Mouse (Mus musculus): ENCODE results near the gene Nr1h2. TPM values are rescaled to one million over a fixed set of nuclear protein-coding genes. Genes with fewer than 3 reads are reported as not detected.

Nr1h2 gene
- polyA plus RNA-seq, 1 experiment from 2014 or later: 51.9 TPM

DNA sequence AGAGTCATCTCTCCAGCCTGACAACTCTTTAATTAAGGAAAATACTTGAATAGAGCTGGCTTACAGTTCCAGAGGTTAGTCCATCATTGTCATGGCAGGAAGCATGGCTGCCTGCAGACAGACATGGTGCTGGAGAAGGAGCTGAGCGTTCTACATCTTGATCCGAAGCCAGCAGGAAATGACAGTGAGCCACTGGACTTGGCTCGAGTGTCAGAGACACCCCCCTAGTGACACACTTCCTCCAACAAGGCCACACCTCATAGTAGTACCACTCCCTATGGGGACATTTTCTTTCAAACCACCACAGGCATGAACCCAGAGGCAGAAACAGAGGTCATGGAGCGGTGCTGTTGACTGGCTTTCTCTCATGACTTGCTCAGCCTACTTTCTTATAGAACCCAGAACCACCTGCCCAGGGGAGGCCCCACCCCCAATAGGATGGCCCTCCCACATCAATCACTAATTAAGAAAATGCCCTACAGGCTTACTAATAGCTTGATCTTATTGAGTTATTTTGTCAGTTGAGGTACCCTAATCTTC lies 30.6 kb upstream of the Nr1h2 start:
- Histone ChIP-seq H3K4me2 (no peak overlapping the region), H3K4me3 (no peak overlapping the region), H3K27ac (no peak overlapping the region), H3K9ac (no peak overlapping the region), H3K9me3 (replicated peaks) (no peaks in the 10 kb centered on the region; the same call in 1 of the 2 replicates), H3K36me3 (no peaks in the 10 kb centered on the region), H3K27me3 (replicated peaks) (peaks cover 78% of the 10 kb centered on the region), H3K4me1 (peaks cover 21% of the 10 kb centered on the region)
- no peak for ATAC-seq
- 48% methylated on average over 4 of the region's 4 CpGs for WGBS (ENCODE audit: insufficient replicate concordance)

DNA sequence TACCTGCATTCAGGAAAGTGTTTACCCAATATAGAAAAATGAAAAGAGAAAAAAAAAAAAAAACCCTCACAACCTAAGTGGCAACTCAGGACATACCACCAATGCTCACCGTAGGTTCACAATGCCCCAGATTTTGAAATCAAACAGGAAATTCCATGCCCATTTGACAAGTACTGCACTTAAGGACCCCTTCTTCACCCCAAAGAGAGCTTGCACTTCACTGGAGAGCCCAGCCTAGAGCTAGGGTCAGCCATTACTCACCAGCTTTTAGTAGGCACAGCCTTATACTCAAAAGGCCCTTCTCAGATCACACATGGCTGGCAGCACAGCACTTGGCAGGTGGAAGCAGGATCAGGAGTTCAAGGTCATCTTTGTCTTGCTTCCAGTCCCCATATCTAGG lies 29.4 kb upstream of the Nr1h2 start:
- peaks cover 66% of the 10 kb centered on the region for H3K27me3 ChIP-seq (replicated peaks)

DNA sequence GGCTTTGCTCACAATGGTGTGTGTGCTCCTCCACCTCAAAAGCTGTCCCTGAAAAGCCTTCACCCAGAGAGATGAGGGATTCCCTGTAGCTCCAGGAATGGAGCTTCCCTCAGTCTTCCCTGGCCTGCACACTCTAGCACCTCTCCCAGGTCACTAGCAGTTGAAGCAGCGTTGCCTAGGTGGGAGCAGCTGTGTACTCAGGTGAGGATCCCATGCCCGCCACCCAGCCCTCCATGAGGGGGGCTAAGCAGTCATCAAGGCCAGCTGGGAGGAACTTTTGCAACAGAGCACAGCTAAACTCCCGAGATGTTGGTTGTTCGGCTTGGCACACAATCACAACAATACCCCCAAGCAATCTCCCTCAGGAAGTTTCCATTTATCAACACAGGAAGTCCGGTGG lies 29.0 kb upstream of the Nr1h2 start:
- no peak for ATAC-seq
- peaks cover 10% of the 10 kb centered on the region; the same call in 1 of the 2 replicates for H3K4me1 ChIP-seq
- H3K9me3 ChIP-seq (replicated peaks): no peaks in the 10 kb centered on the region; the same call in 1 of the 2 replicates
- H3K27me3 ChIP-seq (replicated peaks): peaks cover 62% of the 10 kb centered on the region
- no peaks in the 10 kb centered on the region for H3K36me3 ChIP-seq
- H3K9ac ChIP-seq: no peak overlapping the region
- 43% methylated on average over 5 of the region's 5 CpGs for WGBS (ENCODE audit: insufficient replicate concordance)
- H3K4me2 ChIP-seq: no peak overlapping the region
- no peak overlapping the region for H3K27ac ChIP-seq
- H3K4me3 ChIP-seq: no peak overlapping the region

More for the DNA sequence above, 29.4 kb upstream of the Nr1h2 start:
- Histone ChIP-seq H3K4me2 (no peak overlapping the region), H3K9me3 (replicated peaks) (no peaks in the 10 kb centered on the region; the same call in 1 of the 2 replicates), H3K4me3 (no peak overlapping the region), H3K27ac (no peak overlapping the region), H3K36me3 (no peaks in the 10 kb centered on the region), H3K4me1 (peaks cover 10% of the 10 kb centered on the region; the same call in 1 of the 2 replicates), H3K9ac (no peak overlapping the region)
- WGBS (ENCODE audit: insufficient replicate concordance): 67% methylated on average over 1 of the region's 1 CpGs
- no peak for ATAC-seq

DNA sequence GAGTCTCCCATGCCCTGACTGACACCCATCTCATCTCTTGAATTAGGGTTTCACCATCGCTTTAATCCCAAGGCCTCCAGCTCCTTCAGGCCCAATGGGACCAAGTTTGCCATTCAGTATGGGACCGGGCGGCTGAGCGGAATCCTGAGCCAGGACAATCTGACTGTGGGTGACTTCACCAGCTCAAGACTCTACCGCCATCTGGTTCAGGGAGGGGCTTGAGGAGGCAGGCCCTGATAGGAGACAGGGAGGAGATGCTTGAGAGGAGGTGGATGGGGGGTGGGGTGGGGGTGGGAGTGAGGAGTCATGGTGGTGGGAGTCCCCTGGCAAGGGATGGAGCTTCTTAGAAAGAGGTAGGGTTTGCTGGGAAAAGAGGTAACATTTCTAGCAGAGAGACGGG lies 27.9 kb upstream of the Nr1h2 start:
- no peak for ATAC-seq
- H3K27me3 ChIP-seq (replicated peaks): peaks cover 56% of the 10 kb centered on the region
- no peaks in the 10 kb centered on the region; the same call in 1 of the 2 replicates for H3K9me3 ChIP-seq (replicated peaks)
- H3K4me1 ChIP-seq: peaks cover 10% of the 10 kb centered on the region; the same call in 1 of the 2 replicates
- no peak overlapping the region for H3K4me2 ChIP-seq
- no peaks in the 10 kb centered on the region for H3K36me3 ChIP-seq
- H3K27ac ChIP-seq: no peak overlapping the region
- no peak overlapping the region for H3K4me3 ChIP-seq
- no peak overlapping the region for H3K9ac ChIP-seq
- WGBS (ENCODE audit: insufficient replicate concordance): 39% methylated on average over 6 of the region's 6 CpGs

DNA sequence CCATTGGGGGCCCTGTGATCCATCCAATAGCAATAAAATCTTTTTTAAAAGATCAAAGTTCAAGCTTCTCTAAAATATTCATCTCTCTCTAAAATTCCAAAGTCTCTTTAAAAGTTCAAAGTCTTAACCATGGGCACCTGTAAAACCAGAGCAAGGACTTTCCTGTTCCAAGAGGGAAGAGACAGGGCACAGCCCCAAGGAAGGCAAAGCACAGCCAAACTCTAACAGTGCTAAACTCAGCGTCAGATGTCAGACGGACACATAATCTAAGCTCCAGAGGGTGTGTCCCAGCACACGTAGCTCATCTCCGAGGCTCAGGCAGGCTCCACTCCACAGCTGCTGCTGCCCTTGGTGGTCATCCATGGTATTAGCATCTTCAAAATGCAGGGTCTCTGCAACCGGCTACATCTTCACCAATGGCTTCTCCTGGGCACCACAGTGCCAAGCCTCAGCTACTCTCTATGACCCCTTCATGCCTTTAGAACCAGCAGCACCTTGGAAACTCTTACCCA lies 22.6 kb upstream of the Nr1h2 start:
- Histone ChIP-seq H3K27ac (no peak overlapping the region), H3K4me3 (no peak overlapping the region), H3K36me3 (no peaks in the 10 kb centered on the region), H3K9me3 (replicated peaks) (no peaks in the 10 kb centered on the region), H3K4me1 (peaks cover 1% of the 10 kb centered on the region; the same call in 1 of the 2 replicates), H3K4me2 (no peak overlapping the region), H3K9ac (no peak overlapping the region), H3K27me3 (replicated peaks) (peaks cover 22% of the 10 kb centered on the region)
- 24% methylated on average over 5 of the region's 5 CpGs for WGBS (ENCODE audit: insufficient replicate concordance)
- no peak for ATAC-seq

DNA sequence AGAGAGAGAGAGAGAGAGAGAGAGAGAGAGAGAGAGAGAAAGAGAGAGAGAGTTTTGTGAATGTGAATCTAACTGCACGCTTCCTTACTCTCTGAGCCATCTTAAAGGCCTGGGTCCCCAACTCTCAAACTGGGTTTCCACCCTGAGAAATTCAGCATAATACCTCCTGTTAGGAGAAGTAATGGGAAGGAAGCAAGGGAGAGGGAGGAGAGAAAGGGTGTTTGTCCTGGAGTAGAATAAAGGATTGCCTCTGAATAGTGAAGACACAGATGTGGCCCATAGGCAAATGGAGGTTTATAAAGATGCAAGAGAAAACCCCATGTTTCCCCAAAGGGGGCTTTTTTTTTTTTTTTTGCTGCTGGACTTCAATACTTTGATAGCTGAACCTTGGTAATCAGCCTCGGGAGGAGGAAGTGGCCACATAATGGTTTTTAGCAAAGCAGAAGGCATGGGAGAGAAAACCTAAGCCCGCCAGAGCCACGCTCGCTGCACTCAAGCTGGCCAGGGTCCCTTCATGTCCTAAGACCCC lies 19.3 kb upstream of the Nr1h2 start:
- WGBS (ENCODE audit: insufficient replicate concordance): 58% methylated on average over 5 of the region's 5 CpGs
- ATAC-seq: no peak
- H3K4me2 ChIP-seq: no peak overlapping the region

DNA sequence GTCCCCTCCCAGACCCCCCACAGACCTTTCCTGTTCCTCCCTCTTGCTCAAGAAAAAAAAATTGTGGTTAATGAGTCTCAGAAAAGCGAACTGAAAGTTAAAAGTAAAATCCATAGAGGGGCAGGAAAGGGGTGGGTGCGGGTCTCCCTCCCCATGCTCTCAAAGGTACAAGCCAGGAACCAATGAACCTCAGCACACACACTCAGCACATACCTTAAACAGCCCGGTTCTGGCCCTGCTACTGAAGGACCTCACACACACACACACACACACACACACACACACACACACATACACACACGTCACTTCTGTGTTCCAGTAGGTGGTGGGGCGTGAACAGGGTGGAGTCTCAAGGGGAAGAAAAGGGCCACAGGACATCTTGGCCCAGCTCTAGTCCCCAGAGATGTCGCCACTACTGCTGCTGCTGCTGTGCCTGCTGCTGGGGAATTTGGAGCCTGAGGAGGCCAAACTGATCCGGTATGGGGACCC lies 18.5 kb upstream of the Nr1h2 start, which contains the start of gene Napsa:
Napsa (plus strand) TSS at position 168 of the 489 bp plus-strand sequence.
- Histone ChIP-seq H3K36me3 (no peaks in the 10 kb centered on the region), H3K9ac (no peak within 1 kb of the TSS), H3K9me3 (replicated peaks) (no peaks in the 10 kb centered on the region), H3K4me3 (no peak within 1 kb of the TSS), H3K4me1 (no peaks in the 10 kb centered on the region), H3K4me2 (no peak within 1 kb of the TSS), H3K27me3 (replicated peaks) (peaks cover 27% of the 10 kb centered on the region), H3K27ac (no peak within 1 kb of the TSS; the same call in 1 of the 2 replicates)
- 31% methylated on average over 7 of the region's 7 CpGs for WGBS (ENCODE audit: insufficient replicate concordance)
- no peak for ATAC-seq

More for the DNA sequence above, 19.3 kb upstream of the Nr1h2 start:
- H3K9me3 ChIP-seq (replicated peaks): no peaks in the 10 kb centered on the region
- H3K4me3 ChIP-seq: no peak overlapping the region
- no peaks in the 10 kb centered on the region for H3K4me1 ChIP-seq
- H3K27me3 ChIP-seq (replicated peaks): peaks cover 27% of the 10 kb centered on the region
- no peaks in the 10 kb centered on the region for H3K36me3 ChIP-seq
- H3K27ac ChIP-seq: no peak overlapping the region
- H3K9ac ChIP-seq: no peak overlapping the region

DNA sequence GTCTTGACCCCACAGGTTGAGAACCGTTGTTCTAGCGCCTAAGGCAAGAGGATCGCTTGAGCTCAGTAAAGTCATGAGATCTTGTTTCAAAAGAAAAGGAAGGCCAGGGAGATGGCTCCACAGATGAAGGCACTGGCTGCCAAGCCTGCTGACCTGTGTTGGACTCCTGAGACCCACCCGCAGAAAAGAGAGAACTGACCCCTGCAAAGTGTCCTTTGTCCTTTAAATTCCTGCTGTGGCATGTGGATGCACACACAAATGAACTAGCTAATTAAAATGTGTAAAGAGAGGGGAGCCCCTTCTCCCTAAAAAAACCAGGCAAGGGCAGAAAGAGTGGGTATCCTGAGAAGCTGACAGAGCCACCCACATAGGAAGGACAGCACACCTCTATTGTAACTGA lies 18.1 kb upstream of the Nr1h2 start:
- Histone ChIP-seq H3K36me3 (no peaks in the 10 kb centered on the region), H3K4me3 (no peak overlapping the region), H3K4me1 (no peaks in the 10 kb centered on the region), H3K27me3 (replicated peaks) (peaks cover 26% of the 10 kb centered on the region), H3K9ac (no peak overlapping the region), H3K9me3 (replicated peaks) (no peaks in the 10 kb centered on the region), H3K27ac (no peak overlapping the region), H3K4me2 (no peak overlapping the region)
- no peak for ATAC-seq
- WGBS (ENCODE audit: insufficient replicate concordance): 74% methylated on average over 4 of the region's 4 CpGs

DNA sequence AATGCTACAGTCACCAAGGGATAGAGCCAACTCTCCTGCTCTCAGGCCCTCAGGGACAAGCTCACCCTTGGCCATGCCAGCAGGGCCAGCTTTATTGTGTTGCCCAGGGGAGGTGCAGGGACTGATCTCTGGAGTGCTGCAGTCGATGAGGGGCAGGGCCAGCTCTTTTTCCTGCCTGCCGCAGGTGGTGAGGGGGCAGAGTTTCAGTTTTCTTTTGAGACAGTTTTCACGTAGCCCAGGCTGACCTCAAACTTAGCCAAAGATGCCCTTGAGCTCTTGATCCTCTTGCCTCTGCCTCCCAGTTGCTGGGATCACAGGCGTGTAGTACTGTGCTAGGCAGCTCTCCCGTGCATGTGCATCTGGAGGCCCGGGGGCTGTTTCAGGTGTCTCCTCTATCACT lies 17.2 kb upstream of the Nr1h2 start:
- Histone ChIP-seq H3K4me2 (no peak overlapping the region), H3K4me3 (no peak overlapping the region), H3K4me1 (no peaks in the 10 kb centered on the region), H3K27ac (no peak overlapping the region), H3K27me3 (replicated peaks) (peaks cover 26% of the 10 kb centered on the region), H3K36me3 (no peaks in the 10 kb centered on the region), H3K9ac (no peak overlapping the region), H3K9me3 (replicated peaks) (no peaks in the 10 kb centered on the region)
- no peak for ATAC-seq
- 59% methylated on average over 6 of the region's 6 CpGs for WGBS (ENCODE audit: insufficient replicate concordance)

DNA sequence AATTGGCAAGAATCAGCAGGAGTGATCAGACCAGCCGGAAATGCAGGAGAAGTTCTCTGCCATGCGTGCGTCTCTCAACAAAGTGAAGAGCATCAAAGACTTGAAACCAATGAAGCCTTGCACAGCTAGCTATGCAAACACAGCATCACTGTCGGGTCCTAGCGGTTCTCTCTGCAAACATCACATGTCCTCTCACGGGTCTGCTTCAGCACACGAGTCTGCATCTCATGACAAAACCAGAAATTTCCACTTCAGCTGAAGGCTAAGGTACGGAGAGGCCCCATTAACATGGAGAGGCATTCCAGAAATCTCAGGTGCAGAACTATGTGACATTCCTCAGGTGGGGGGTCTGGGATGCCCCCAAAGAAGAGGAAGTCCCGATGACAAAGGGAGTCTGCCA lies 15.1 kb upstream of the Nr1h2 start:
- Histone ChIP-seq H3K4me3 (no peak overlapping the region), H3K4me2 (no peak overlapping the region), H3K27ac (no peak overlapping the region), H3K4me1 (no peaks in the 10 kb centered on the region), H3K9ac (no peak overlapping the region), H3K36me3 (no peaks in the 10 kb centered on the region), H3K9me3 (replicated peaks) (no peaks in the 10 kb centered on the region), H3K27me3 (replicated peaks) (peaks cover 38% of the 10 kb centered on the region)
- no peak for ATAC-seq
- 55% methylated on average over 9 of the region's 9 CpGs for WGBS (ENCODE audit: insufficient replicate concordance)

DNA sequence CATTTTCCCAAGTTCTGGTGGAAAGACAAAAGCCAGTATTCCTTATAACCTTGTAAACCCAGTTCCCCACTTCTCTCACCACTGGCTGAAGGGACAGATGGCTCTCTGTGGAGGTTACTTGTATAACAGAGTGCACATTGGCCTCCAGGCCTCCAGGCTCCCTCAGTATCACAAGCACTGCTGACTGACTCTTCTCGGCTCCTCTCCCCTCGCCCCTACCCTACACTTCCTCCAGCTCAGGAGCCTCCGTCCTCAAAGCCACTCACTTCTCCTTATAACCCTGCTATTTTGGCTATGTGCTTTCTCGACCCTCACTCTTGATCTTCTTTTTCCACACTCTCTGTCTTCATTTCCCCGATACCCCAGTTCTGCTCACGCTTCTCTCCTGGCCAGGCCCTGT lies 11.7 kb upstream of the Nr1h2 start:
- H3K9me3 ChIP-seq (replicated peaks): no peaks in the 10 kb centered on the region
- H3K9ac ChIP-seq: no peak overlapping the region
- no peaks in the 10 kb centered on the region for H3K36me3 ChIP-seq
- peaks cover 39% of the 10 kb centered on the region for H3K27me3 ChIP-seq (replicated peaks)
- 43% methylated on average over 6 of the region's 6 CpGs for WGBS (ENCODE audit: insufficient replicate concordance)
- no peak overlapping the region for H3K27ac ChIP-seq
- no peaks in the 10 kb centered on the region for H3K4me1 ChIP-seq
- H3K4me2 ChIP-seq: no peak overlapping the region
- ATAC-seq: no peak
- H3K4me3 ChIP-seq: no peak overlapping the region

DNA sequence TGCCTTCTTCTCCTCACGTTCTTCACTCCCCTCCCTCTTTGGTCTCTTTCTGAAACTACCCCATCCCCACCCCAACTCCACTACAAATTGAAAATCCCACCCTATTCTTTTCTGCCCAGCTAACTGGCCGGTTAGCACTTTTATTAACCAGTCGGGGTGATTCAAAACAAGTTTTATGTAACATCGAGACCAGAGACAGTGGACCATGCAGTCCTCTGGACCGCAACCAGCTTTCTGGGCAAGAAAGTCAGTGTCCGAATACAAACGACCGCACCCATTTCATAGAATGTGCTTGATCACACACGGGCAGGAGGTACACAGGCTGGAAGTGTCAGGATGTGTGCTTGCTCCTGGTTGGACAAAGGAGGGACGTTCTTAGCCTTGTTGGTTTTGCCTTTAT lies 10.7 kb upstream of the Nr1h2 start:
- WGBS (ENCODE audit: insufficient replicate concordance): 73% methylated on average over 10 of the region's 10 CpGs
- no peaks in the 10 kb centered on the region for H3K36me3 ChIP-seq

More for the DNA sequence above, 10.7 kb upstream of the Nr1h2 start:
- no peak for ATAC-seq
- Histone ChIP-seq H3K27me3 (replicated peaks) (peaks cover 39% of the 10 kb centered on the region), H3K27ac (no peak overlapping the region), H3K9ac (no peak overlapping the region), H3K4me1 (no peaks in the 10 kb centered on the region), H3K9me3 (replicated peaks) (no peaks in the 10 kb centered on the region), H3K4me3 (no peak overlapping the region), H3K4me2 (no peak overlapping the region)
